Comparison of ENCODE assay signal across 8 mouse cellular contexts in the genomic region with DNA sequence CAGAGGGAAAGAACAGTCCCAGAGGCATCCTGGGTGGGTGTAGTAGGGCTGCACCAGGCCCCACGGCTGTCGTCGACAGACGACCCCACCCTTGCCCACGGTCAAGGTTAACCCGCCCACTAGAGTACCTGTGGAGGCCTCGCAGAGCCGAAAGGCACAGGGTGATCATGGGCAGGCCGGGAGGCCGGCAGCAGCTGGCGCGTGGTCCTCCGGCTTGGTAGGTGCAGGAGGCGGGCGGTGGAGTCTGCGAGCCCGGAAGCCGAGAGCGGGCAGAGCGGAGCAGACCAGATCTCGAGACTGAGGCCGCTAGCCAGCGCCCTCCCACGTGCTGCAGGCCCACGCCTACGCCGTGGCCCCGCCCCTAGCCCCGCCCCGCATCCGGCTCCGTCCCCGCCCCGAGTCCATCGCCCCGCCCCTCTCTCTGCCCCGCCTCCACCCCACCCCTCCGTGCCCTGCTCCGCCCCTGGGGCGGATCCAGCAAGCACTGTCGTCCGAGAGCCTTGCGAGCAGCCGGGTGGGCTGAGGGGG. TPM values are rescaled to one million over a fixed set of nuclear protein-coding genes. Genes with fewer than 3 reads are reported as not detected.
A peak's percentile ranks its signal among the peaks of the same experiment; 100 is the strongest.
DNase-seq lines count a peak whose midpoint lies in the region; ATAC-seq lines count a peak whose summit lies in the region.

A gene (minus strand): TSS at position 327 of the 528 bp plus-strand sequence.
A gene (plus strand): TSS at position 454 of the 528 bp plus-strand sequence.

- H3K4me1 ChIP-seq in hindbrain, embryonic 14.5 days (replicated peaks; ENCODE audit: control insufficient read depth, insufficient read depth, low read length): peaks cover 23% of the 10 kb centered on the region

- peak within 1 kb of the TSS; percentile 85 for H3K27ac ChIP-seq in hindbrain, embryonic 14.5 days

- peak within 1 kb of the TSS; percentile 97 for H3K4me2 ChIP-seq in hindbrain, embryonic 14.5 days (replicated peaks)

- H3K9me3 ChIP-seq in hindbrain, embryonic 14.5 days (ENCODE audit: control insufficient read depth, low read length): peaks cover 4% of the 10 kb centered on the region; the same call in 1 of the 2 replicates

- under 1% methylated on average over 30 of the region's 44 CpGs for WGBS in hindbrain, embryonic 14.5 days

- DNase-seq in T-cell, adult 2 months (ENCODE audit: low spot score): peak; percentile 71
- peak; percentile 80 to 94 for DNase-seq in cerebellum, postnatal 25 days
- peak; percentile 57 to 69 for DNase-seq in frontal cortex, postnatal 25 days (ENCODE audit: low spot score in 2 of 2)
- DNase-seq in hindbrain, embryonic 14.5 days (ENCODE audit: low spot score): peak; percentile 89
- peak; percentile 68 to 69 for DNase-seq in layer of hippocampus, postnatal 25 days (ENCODE audit: extremely low spot score in 1 of 2, low spot score in 1 of 2)
- peak; percentile 85 for DNase-seq in lung, postnatal 14 days
- DNase-seq in retina, adult 2 months (ENCODE audit: low read depth, low spot score): peak; percentile 72
- DNase-seq in thymus, postnatal 25 days: peak; percentile 76

- ATAC-seq in hindbrain, embryonic 14.5 days (ENCODE audit: low FRiP score): peak; percentile 95

- H3K4me3 ChIP-seq in hindbrain, embryonic 14.5 days (replicated peaks; ENCODE audit: low read length): peak within 1 kb of the TSS; percentile 83

- peaks cover 3% of the 10 kb centered on the region; the same call in 1 of the 2 replicates for H3K36me3 ChIP-seq in hindbrain, embryonic 14.5 days (replicated peaks; ENCODE audit: control insufficient read depth, insufficient read depth)

- no peaks in the 10 kb centered on the region for H3K27me3 ChIP-seq in hindbrain, embryonic 14.5 days (ENCODE audit: control insufficient read depth, insufficient read depth, low read length)

- peak within 1 kb of the TSS; percentile 85 for H3K9ac ChIP-seq in hindbrain, embryonic 14.5 days

RNA-seq across cellular contexts. Expression of the first gene that starts in this region (rescaled TPM):
- polyA plus RNA-seq in hindbrain, embryonic 14.5 days (2014; fragmentation: Nextera tagmentation; extraction: Ambion mirVana): 69.5 and 83.3 TPM in 2 replicates
- 10 to 100 TPM; 23.0 to 24.7 TPM for total RNA-seq in layer of hippocampus, postnatal 25 days (2021)

RNA-seq across cellular contexts. Expression of the second gene that starts in this region (rescaled TPM):
- polyA plus RNA-seq in hindbrain, embryonic 14.5 days (2014; fragmentation: Nextera tagmentation; extraction: Ambion mirVana): 33.5 and 38.0 TPM in 2 replicates
- 10 to 100 TPM; 75.2 to 79.9 TPM for total RNA-seq in layer of hippocampus, postnatal 25 days (2021)

Comparison
In these comparisons a context has a peak if more than half of its experiments do, and no peak if none do; other contexts are left out.
1. Peak in every context shown above with its lines: DNase-seq, ATAC-seq, H3K4me3 ChIP-seq and H3K27ac ChIP-seq.